In genomic region chr10:108071424-108071823, GRCm38 (mm10) we compare ENCODE assay signal across 20 mouse cellular contexts.
DNase-seq lines count a peak whose midpoint lies in the region; ATAC-seq and TF ChIP-seq lines count a peak whose summit lies in the region.
"Had no signal": no experiment of that assay in that cellular context is flagged by ENCODE, and none has a peak within 500 bp of the region (broad histone marks: within the 10 kb centered on the region; RNA-seq: fewer than 3 reads in every experiment).

No protein-coding gene starts in this region.

- peak; percentile 34; the same call in 1 of the 2 replicates for ATAC-seq in forebrain, embryonic 14.5 days
- no peak for ATAC-seq in forebrain, embryonic 13.5 days
- ATAC-seq in liver, postnatal 0 days, result peak; percentile 32; the same call in 1 of the 2 replicates
- ATAC-seq in lung, embryonic 16.5 days (ENCODE audit: low read depth), result peak; percentile 30; the same call in 1 of the 2 replicates

- no peak for TF ChIP-seq EP300 in liver, postnatal 0 days (IDR thresholded peaks at IDR 0.05; ENCODE audit: low read depth)

- H3K4me3 ChIP-seq in forebrain, embryonic 14.5 days (ENCODE audit: low read depth, low read length), result no peak overlapping the region
- no peak overlapping the region for H3K4me3 ChIP-seq in forebrain, embryonic 13.5 days
- H3K4me3 ChIP-seq in liver, postnatal 0 days (ENCODE audit: low read depth, low read length), result no peak overlapping the region
- no peak overlapping the region for H3K4me3 ChIP-seq in lung, embryonic 16.5 days (ENCODE audit: low read length)
- H3K4me3 ChIP-seq: limb, embryonic 12.5 days; liver, embryonic 15.5 days; megakaryocyte, embryonic 14.5 days; myocyte had no signal

- H3K9ac ChIP-seq in forebrain, embryonic 14.5 days (ENCODE audit: low read length), result no peak overlapping the region
- no peak overlapping the region for H3K9ac ChIP-seq in forebrain, embryonic 13.5 days
- H3K9ac ChIP-seq in liver, postnatal 0 days (replicated peaks), result no peak overlapping the region
- no peak overlapping the region for H3K9ac ChIP-seq in lung, embryonic 16.5 days (ENCODE audit: low read length)
- H3K9ac ChIP-seq: limb, embryonic 12.5 days; liver, embryonic 15.5 days had no signal

- H3K27ac ChIP-seq in forebrain, embryonic 14.5 days (ENCODE audit: low read depth, low read length), result no peak overlapping the region
- no peak overlapping the region for H3K27ac ChIP-seq in forebrain, embryonic 13.5 days
- H3K27ac ChIP-seq in liver, postnatal 0 days (ENCODE audit: low read depth), result no peak overlapping the region
- H3K27ac ChIP-seq in lung, embryonic 16.5 days (ENCODE audit: low read length), result no peak overlapping the region
- H3K27ac ChIP-seq: limb, embryonic 12.5 days; liver, embryonic 15.5 days had no signal

- H3K36me3 ChIP-seq in forebrain, embryonic 14.5 days (ENCODE audit: control insufficient read depth, insufficient read depth, low read length), result no peaks in the 10 kb centered on the region
- no peaks in the 10 kb centered on the region for H3K36me3 ChIP-seq in forebrain, embryonic 13.5 days (ENCODE audit: poor library complexity, severe bottlenecking)
- no peaks in the 10 kb centered on the region for H3K36me3 ChIP-seq in liver, postnatal 0 days (replicated peaks; ENCODE audit: insufficient read depth, low read length)
- no peaks in the 10 kb centered on the region for H3K36me3 ChIP-seq in lung, embryonic 16.5 days (ENCODE audit: control insufficient read depth, insufficient read depth, low read length)
- H3K36me3 ChIP-seq: limb, embryonic 12.5 days; liver, embryonic 15.5 days had no signal

- H3K9me3 ChIP-seq in forebrain, embryonic 14.5 days (replicated peaks; ENCODE audit: control insufficient read depth, low read length), result no peaks in the 10 kb centered on the region
- H3K9me3 ChIP-seq in forebrain, embryonic 13.5 days (replicated peaks), result no peaks in the 10 kb centered on the region
- H3K9me3 ChIP-seq in liver, postnatal 0 days (ENCODE audit: low read length), result no peaks in the 10 kb centered on the region
- H3K9me3 ChIP-seq in lung, embryonic 16.5 days (ENCODE audit: control insufficient read depth, low read length), result no peaks in the 10 kb centered on the region
- H3K9me3 ChIP-seq: limb, embryonic 12.5 days; liver, embryonic 15.5 days; megakaryocyte, embryonic 14.5 days had no signal

- 87% methylated on average over 2 of the region's 2 CpGs for WGBS in forebrain, embryonic 14.5 days
- 88% methylated on average over 2 of the region's 2 CpGs for WGBS in forebrain, embryonic 13.5 days
- WGBS in liver, postnatal 0 days (ENCODE audit: insufficient replicate concordance), result 52% methylated on average over 2 of the region's 2 CpGs
- WGBS in lung, embryonic 16.5 days, result 31% methylated on average over 2 of the region's 2 CpGs

- TF ChIP-seq CTCF in liver, postnatal 0 days (IDR thresholded peaks at IDR 0.05; ENCODE audit: low read depth), result no peak

- no peaks in the 10 kb centered on the region for H3K4me1 ChIP-seq in forebrain, embryonic 14.5 days (ENCODE audit: control insufficient read depth, insufficient read depth, low read length)
- no peaks in the 10 kb centered on the region for H3K4me1 ChIP-seq in forebrain, embryonic 13.5 days
- peaks cover 11% of the 10 kb centered on the region for H3K4me1 ChIP-seq in liver, postnatal 0 days (ENCODE audit: insufficient read depth)
- peaks cover 9% of the 10 kb centered on the region for H3K4me1 ChIP-seq in lung, embryonic 16.5 days (replicated peaks; ENCODE audit: control insufficient read depth, insufficient read depth, low read length)

- peak; percentile 47 for DNase-seq in forebrain, embryonic 14.5 days (ENCODE audit: low spot score)
- no peak for DNase-seq in liver, postnatal 0 days
- no peak for DNase-seq in liver
- DNase-seq in cerebellum, postnatal 10 days, result no peak
- no peak for DNase-seq in retina, embryonic 14.5 days (ENCODE audit: low spot score)
- no peak for DNase-seq in cerebellum, postnatal 25 days
- DNase-seq: cerebellum, adult 9-10 months; heart, postnatal 10 days; kidney, adult 2 months; kidney, postnatal 36 days; midbrain, embryonic 14.5 days; thymus, postnatal 4 days had no signal

- no peaks in the 10 kb centered on the region for H3K27me3 ChIP-seq in forebrain, embryonic 14.5 days (replicated peaks; ENCODE audit: control insufficient read depth, insufficient read depth, low read length)
- no peaks in the 10 kb centered on the region for H3K27me3 ChIP-seq in forebrain, embryonic 13.5 days
- no peaks in the 10 kb centered on the region for H3K27me3 ChIP-seq in liver, postnatal 0 days (ENCODE audit: insufficient read depth, low read length)
- no peaks in the 10 kb centered on the region for H3K27me3 ChIP-seq in lung, embryonic 16.5 days (ENCODE audit: control insufficient read depth, insufficient read depth, low read depth, low read length)
- H3K27me3 ChIP-seq: CH12.LX; limb, embryonic 12.5 days; liver, embryonic 15.5 days; megakaryocyte, embryonic 14.5 days had no signal

- H3K4me2 ChIP-seq in forebrain, embryonic 14.5 days (ENCODE audit: low read length), result no peak overlapping the region
- no peak overlapping the region for H3K4me2 ChIP-seq in forebrain, embryonic 13.5 days
- H3K4me2 ChIP-seq in liver, postnatal 0 days (ENCODE audit: low read depth, low read length), result peak overlapping the region; percentile 30; the same call in 1 of the 2 replicates
- H3K4me2 ChIP-seq in lung, embryonic 16.5 days (ENCODE audit: low read depth, low read length), result no peak overlapping the region
- H3K4me2 ChIP-seq: heart, embryonic 11.5 days; limb, embryonic 12.5 days; liver, embryonic 15.5 days had no signal
